In genomic region chr12:80123227-80123803, GRCm38 (mm10) we compare ENCODE assay signal across 8 mouse cellular contexts. TPM values are rescaled to one million over a fixed set of nuclear protein-coding genes. Genes with fewer than 3 reads are reported as not detected.
DNase-seq lines count a peak whose midpoint lies in the region; ATAC-seq and TF ChIP-seq lines count a peak whose summit lies in the region.

No protein-coding gene starts in this region.

- no peak overlapping the region for H3K9ac ChIP-seq in embryonic facial prominence, embryonic 14.5 days (ENCODE audit: low read depth, low read length)
- no peak overlapping the region for H3K9ac ChIP-seq in intestine, postnatal 0 days (ENCODE audit: low read depth, low read length)

- peak overlapping the region; percentile 75 for H3K27ac ChIP-seq in heart, embryonic 10.5 days
- peak overlapping the region; percentile 10; the same call in 1 of the 2 replicates for H3K27ac ChIP-seq in embryonic facial prominence, embryonic 14.5 days (replicated peaks; ENCODE audit: low read depth, low read length)
- H3K27ac ChIP-seq in intestine, postnatal 0 days (ENCODE audit: low read depth, low read length), result peak overlapping the region; percentile 54

- no peak for DNase-seq in heart, embryonic 10.5 days (ENCODE audit: low spot score)
- DNase-seq in heart, postnatal 25 days (ENCODE audit: low spot score), result no peak
- DNase-seq in embryonic facial prominence, embryonic 14.5 days (ENCODE audit: low spot score), result peak; percentile 84
- DNase-seq in lung, postnatal 14 days, result peak; percentile 65
- DNase-seq in left cerebral cortex, adult 18-20 months (ENCODE audit: low spot score in 2 of 2), result no peak
- DNase-seq in T-cell, adult 2 months (ENCODE audit: low spot score), result no peak
- no peak for DNase-seq in urinary bladder, postnatal 25 days (ENCODE audit: low spot score)

- intact Hi-C loops in heart, postnatal 25 days (cut with DNase I), result no loop called here

- peaks cover 29% of the 10 kb centered on the region for H3K4me1 ChIP-seq in heart, embryonic 10.5 days
- H3K4me1 ChIP-seq in embryonic facial prominence, embryonic 14.5 days (ENCODE audit: control insufficient read depth, insufficient read depth, low read length), result peaks cover 9% of the 10 kb centered on the region
- H3K4me1 ChIP-seq in intestine, postnatal 0 days (replicated peaks; ENCODE audit: control insufficient read depth, insufficient read depth, low read length), result peaks cover 13% of the 10 kb centered on the region

- no peak overlapping the region for H3K4me3 ChIP-seq in heart, embryonic 10.5 days
- H3K4me3 ChIP-seq in embryonic facial prominence, embryonic 14.5 days (ENCODE audit: low read depth, low read length), result no peak overlapping the region
- H3K4me3 ChIP-seq in intestine, postnatal 0 days (ENCODE audit: low read depth, low read length), result no peak overlapping the region

- ATAC-seq in embryonic facial prominence, embryonic 14.5 days (ENCODE audit: low read depth), result peak; percentile 86
- peak; percentile 28; the same call in 1 of the 2 replicates for ATAC-seq in intestine, postnatal 0 days

- no peaks in the 10 kb centered on the region for H3K9me3 ChIP-seq in heart, embryonic 10.5 days
- H3K9me3 ChIP-seq in embryonic facial prominence, embryonic 14.5 days (ENCODE audit: control insufficient read depth, low read length), result 0 out of 2 replicates have a peak, but pooled peaks cover 2% of the 10 kb centered on the region
- H3K9me3 ChIP-seq in intestine, postnatal 0 days (ENCODE audit: control insufficient read depth), result no peaks in the 10 kb centered on the region

- 55% methylated on average over 4 of the region's 4 CpGs for WGBS in heart, embryonic 10.5 days
- WGBS in embryonic facial prominence, embryonic 14.5 days, result 34% methylated on average over 4 of the region's 4 CpGs
- 31% methylated on average over 4 of the region's 4 CpGs for WGBS in intestine, postnatal 0 days

- peaks cover 29% of the 10 kb centered on the region for H3K36me3 ChIP-seq in heart, embryonic 10.5 days
- peaks cover 14% of the 10 kb centered on the region; the same call in 1 of the 2 replicates for H3K36me3 ChIP-seq in embryonic facial prominence, embryonic 14.5 days (ENCODE audit: control insufficient read depth, insufficient read depth, low read length)
- peaks cover 10% of the 10 kb centered on the region for H3K36me3 ChIP-seq in intestine, postnatal 0 days (ENCODE audit: control insufficient read depth, insufficient read depth)

- no peak for TF ChIP-seq CTCF in intestine, postnatal 0 days (IDR thresholded peaks at IDR 0.05; ENCODE audit: low read depth)

- no peak overlapping the region for H3K4me2 ChIP-seq in embryonic facial prominence, embryonic 14.5 days (ENCODE audit: low read depth, low read length)
- no peak overlapping the region; the same call in 1 of the 2 replicates for H3K4me2 ChIP-seq in intestine, postnatal 0 days (replicated peaks; ENCODE audit: low read depth)

- H3K27me3 ChIP-seq in heart, embryonic 10.5 days (ENCODE audit: insufficient read depth, poor library complexity, severe bottlenecking), result no peaks in the 10 kb centered on the region
- H3K27me3 ChIP-seq in embryonic facial prominence, embryonic 14.5 days (replicated peaks; ENCODE audit: control insufficient read depth, insufficient read depth, low read length), result no peaks in the 10 kb centered on the region
- no peaks in the 10 kb centered on the region for H3K27me3 ChIP-seq in intestine, postnatal 0 days (replicated peaks; ENCODE audit: control insufficient read depth, insufficient read depth, low read length)

RNA-seq across cellular contexts. Expression of gene Zfp36l1, which starts 10.5 kb away (rescaled TPM):
- polyA plus RNA-seq in heart, embryonic 10.5 days (2016; fragmentation: Nextera tagmentation; extraction: Ambion mirVana), result 90.2 and 114 TPM in 2 replicates
- total RNA-seq in heart, postnatal 25 days (2021), result 100 to 1,000 TPM in 1 of 2 experiments, 10 to 100 TPM in 1; 96.9 to 110 TPM
- 145 and 151 TPM in 2 replicates for polyA plus RNA-seq in embryonic facial prominence, embryonic 14.5 days (2014; fragmentation: Nextera tagmentation; extraction: Ambion mirVana)
- polyA plus RNA-seq in intestine, postnatal 0 days (2015; fragmentation: Nextera tagmentation; extraction: Ambion mirVana), result 77.9 and 80.7 TPM in 2 replicates
- 10 to 100 TPM; 43.0 to 53.8 TPM for total RNA-seq in left cerebral cortex, adult 18-20 months (2021)

Comparison
In these comparisons a context has a peak if more than half of its experiments do, and no peak if none do; other contexts are left out.
1. DNase-seq: peak in embryonic facial prominence, embryonic 14.5 days (single experiment) and lung, postnatal 14 days (single experiment); none in heart, embryonic 10.5 days (single experiment), heart, postnatal 25 days (single experiment), left cerebral cortex, adult 18-20 months (0 of 2), T-cell, adult 2 months (single experiment) and urinary bladder, postnatal 25 days (single experiment).
2. H3K27ac ChIP-seq: peak in every context shown above with its lines; median percentile 75 in heart, embryonic 10.5 days; 54 in intestine, postnatal 0 days; 10 in embryonic facial prominence, embryonic 14.5 days.